Mouse (Mus musculus): Measurements from ENCODE around the gene Steap1. TPM values are rescaled to one million over a fixed set of nuclear protein-coding genes. Genes with fewer than 3 reads are reported as not detected.

Steap1 gene
- polyA plus RNA-seq, 2 experiments from 2014 or later, result not detected

GRCm38 (mm10) chr5:5686973-5687372 is 62.2 kb downstream of the Steap1 start:
- no peak for ATAC-seq

Other genes with a start within 250 kb of the Steap1 start
- 1 to 10 TPM; 2.3 to 3.7 TPM for gene Cldn12, start 234.4 kb downstream of the Steap1 start, polyA plus RNA-seq (2017; shearing (Covaris generic))
- gene Gtpbp10, start 189.8 kb downstream of the Steap1 start, polyA plus RNA-seq (2017; shearing (Covaris generic)), result 10 to 100 TPM; 10.6 to 13.6 TPM
- gene Gm8773, start 175.5 kb downstream of the Steap1 start, polyA plus RNA-seq (2017; shearing (Covaris generic)), result not detected
- gene Cfap69, start 85.1 kb downstream of the Steap1 start, polyA plus RNA-seq (2017; shearing (Covaris generic)), result not detected
- gene Steap2, start 54.7 kb downstream of the Steap1 start, polyA plus RNA-seq (2017; shearing (Covaris generic)), result not detected

Measured in CD4-positive, CD25-positive, alpha-beta regulatory T cell, adult 4 months (primary cell).